Mouse (Mus musculus) layer of hippocampus, adult 18-20 months (tissue): ENCODE measurements at regions not wholly inside any gene's neighbourhood (a gene's known extent, or its start where the extent isn't known, plus 50 kb on each side); places are given as distances from the start of the nearest gene placed in this dataset.
"Not testable (repeated sequence)": the region's sequence is repeated elsewhere in the genome, so short reads cannot be mapped to it uniquely, and the experiment has no call there.

Source experiments
- DNase-seq, 2 experiments: peaks; one replicate each; pipeline ENCODE4 v3.0.0; 2022; ENCODE audit warnings: low spot score in 2 of 2

GRCm38 (mm10) chr12:22156467-22157037 lies 739.1 kb upstream of the Ywhaq start:
- DNase-seq: peak in 1 of 2 experiments; percentile 2

GRCm38 (mm10) chr12:22155341-22155740 lies 737.9 kb upstream of the Ywhaq start:
- not testable (repeated sequence) for DNase-seq
